Mouse (Mus musculus): ENCODE data around the gene Tbc1d9.

GRCm38 (mm10) chr8:83233099-83233498 lies 67.9 kb downstream of the Tbc1d9 start:
- TF ChIP-seq CTCF (IDR thresholded peaks at IDR 0.05; ENCODE audit: control insufficient read depth, insufficient read depth, low read length) (no peak), POLR2A (IDR thresholded peaks at IDR 0.05; ENCODE audit: borderline replicate concordance, control insufficient read depth, low read depth, low read length) (no peak)

All from bone marrow, adult 2 months (tissue).